Mouse (Mus musculus) mouse trophoblast stem cell (cell line): ENCODE measurements around the gene Zfp62.

Source experiments
- in situ Hi-C, 2 experiments: fragments of 300-500 bp; cut with MseI, MboI; formaldehyde crosslinking; loops; 2 replicates in 1 of 2; 3 replicates in 1 of 2; pipeline ENCODE4 v1.15.1; 2025

The Zfp62 gene

DNA sequence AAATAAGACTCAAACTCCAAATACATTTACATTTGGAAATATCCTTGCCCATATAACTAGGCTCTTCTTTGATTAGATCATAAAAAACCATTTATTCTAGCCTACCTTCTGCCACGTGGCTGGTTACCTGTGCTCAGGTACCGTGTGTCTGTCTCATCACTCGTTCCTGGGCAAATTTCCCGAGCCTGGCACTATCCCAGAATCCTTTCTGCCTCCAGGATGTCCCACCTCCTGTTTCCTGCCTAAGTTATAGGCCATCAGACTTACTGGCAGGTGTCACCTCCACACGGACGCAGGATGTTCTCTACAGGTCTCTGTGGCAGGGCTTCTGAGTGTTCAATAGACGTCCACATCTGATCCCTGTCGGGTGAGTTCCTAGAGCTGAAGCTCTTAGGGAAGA is 62.0 kb downstream of the Zfp62 start:
- in situ Hi-C loops: loop anchor here in 1 of 2 experiments (10.0 kb wide), 1 partner anchor 390 kb away; the partner anchor contains the start of gene Irgm1

DNA sequence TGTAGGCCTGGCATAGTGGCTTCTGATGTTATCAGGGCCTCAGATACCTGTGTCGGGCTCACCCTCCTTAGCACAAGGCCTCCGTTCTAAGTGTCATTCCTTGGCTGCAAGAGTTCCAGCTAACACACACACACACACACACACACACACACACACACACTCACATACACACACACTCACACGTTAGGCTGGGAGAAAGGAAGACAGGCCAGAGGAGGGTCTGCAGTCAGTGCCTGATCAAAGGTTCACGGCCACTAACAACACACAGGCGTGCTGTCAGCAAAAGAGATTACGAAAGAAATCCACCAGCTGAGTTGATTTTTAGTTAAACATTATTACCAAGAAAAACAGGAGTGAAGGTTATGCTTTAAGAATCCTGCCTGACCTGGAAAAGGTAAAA is 63.6 kb downstream of the Zfp62 start:
- in situ Hi-C loops: loop anchor here in 1 of 2 experiments (10.0 kb wide), 1 partner anchor 392 kb away; the partner anchor contains the start of gene Irgm1

- in situ Hi-C loops: loop anchor here in 1 of 2 experiments (10.0 kb wide), 1 partner anchor 393 kb away; the partner anchor contains the start of gene Irgm1
Measured at GRCm38 (mm10) chr11:49267316-49267715, 64.2 kb downstream of the Zfp62 start.

DNA sequence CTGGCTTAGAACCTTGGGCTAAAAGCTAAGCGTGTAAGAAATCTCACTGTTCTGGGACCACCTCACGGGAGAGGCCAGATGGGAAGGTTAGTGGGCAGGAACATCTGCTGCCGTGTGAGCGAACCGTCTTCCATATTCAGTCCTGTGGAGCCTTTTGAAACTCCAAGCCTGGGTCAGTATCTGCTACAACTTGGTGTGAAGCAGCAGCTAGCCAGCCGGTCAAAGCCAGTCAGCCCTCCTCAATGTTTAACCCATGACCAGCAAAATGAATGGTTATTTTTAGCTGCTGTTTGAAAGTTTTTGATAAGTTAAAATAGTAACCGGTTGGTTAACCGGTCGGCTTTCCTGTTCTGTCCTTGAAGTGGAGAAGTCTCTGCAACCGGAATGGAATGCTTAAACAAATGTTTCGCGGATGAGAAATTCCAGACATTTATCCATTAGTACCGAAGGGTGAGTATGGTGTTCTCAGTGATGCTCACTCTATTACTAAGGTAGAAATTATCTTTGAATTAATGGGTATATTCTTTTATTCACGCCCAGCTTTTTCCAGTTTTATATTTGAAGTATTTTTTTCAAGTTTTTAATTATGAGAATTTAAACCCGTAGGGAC is 65.0 kb downstream of the Zfp62 start:
- in situ Hi-C loops: loop anchor here in 1 of 2 experiments (10.0 kb wide), 1 partner anchor 393 kb away; the partner anchor contains the start of gene Irgm1
